ENCODE assay signal across 12 mouse cellular contexts in the genomic region with DNA sequence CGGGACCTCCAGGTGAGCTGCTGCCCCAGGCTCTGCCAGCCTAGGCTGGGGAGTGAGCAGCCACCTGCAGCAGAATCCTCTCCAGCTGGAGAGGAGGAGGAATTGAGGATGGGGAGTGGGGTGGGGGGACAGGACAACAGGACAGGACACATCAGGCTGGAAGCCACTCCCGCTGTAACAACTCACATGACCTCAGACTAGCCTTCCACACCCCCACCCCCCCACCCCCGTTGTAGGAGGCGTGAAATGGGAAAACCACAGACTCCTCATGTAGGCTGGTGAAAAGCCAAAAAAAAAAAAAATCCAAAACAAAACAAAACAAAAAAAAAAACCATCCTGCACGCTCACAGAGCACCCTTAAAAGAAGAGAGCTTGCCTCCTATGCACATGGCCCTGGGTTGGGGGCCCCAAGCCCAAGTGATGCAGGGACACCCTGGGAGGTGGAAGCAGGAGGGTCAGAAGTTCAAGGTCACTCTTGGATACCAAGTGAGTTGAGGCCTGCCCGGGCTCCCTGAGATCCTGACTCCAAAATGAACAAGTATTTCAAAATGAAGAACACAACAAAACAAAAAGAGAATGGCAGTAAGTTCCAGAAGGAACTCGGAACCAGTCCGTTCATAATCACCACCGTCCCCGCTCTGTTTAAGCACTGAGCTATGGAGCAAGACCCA. TPM values are rescaled to one million over a fixed set of nuclear protein-coding genes. Genes with fewer than 3 reads are reported as not detected.
DNase-seq lines count a peak whose midpoint lies in the region; ATAC-seq and TF ChIP-seq lines count a peak whose summit lies in the region.
"Had no signal": no experiment of that assay in that cellular context is flagged by ENCODE, and none has a peak within 500 bp of the region (broad histone marks: within the 10 kb centered on the region; RNA-seq: fewer than 3 reads in every experiment).

No protein-coding gene starts in this region.

- H3K27me3 ChIP-seq in heart, embryonic 11.5 days (ENCODE audit: control insufficient read depth, insufficient read depth, low read length): no peaks in the 10 kb centered on the region
- peaks cover 23% of the 10 kb centered on the region; the same call in 1 of the 2 replicates for H3K27me3 ChIP-seq in midbrain, embryonic 12.5 days
- H3K27me3 ChIP-seq in midbrain, embryonic 15.5 days (replicated peaks): no peaks in the 10 kb centered on the region
- H3K27me3 ChIP-seq in embryonic facial prominence, embryonic 14.5 days (replicated peaks; ENCODE audit: control insufficient read depth, insufficient read depth, low read length): no peaks in the 10 kb centered on the region
- no peaks in the 10 kb centered on the region for H3K27me3 ChIP-seq in stomach, postnatal 0 days (ENCODE audit: control insufficient read depth, insufficient read depth, low read length)

- no peak overlapping the region; the same call in 1 of the 2 replicates for H3K9ac ChIP-seq in heart, embryonic 11.5 days (ENCODE audit: low read depth, low read length)
- no peak overlapping the region for H3K9ac ChIP-seq in midbrain, embryonic 12.5 days (replicated peaks)
- no peak overlapping the region for H3K9ac ChIP-seq in midbrain, embryonic 15.5 days
- peak overlapping the region; percentile 14; the same call in 1 of the 2 replicates for H3K9ac ChIP-seq in embryonic facial prominence, embryonic 14.5 days (ENCODE audit: low read depth, low read length)
- H3K9ac ChIP-seq in stomach, postnatal 0 days (ENCODE audit: low read length): no peak overlapping the region

- H3K36me3 ChIP-seq in heart, embryonic 11.5 days (ENCODE audit: control insufficient read depth, insufficient read depth, low read length): no peaks in the 10 kb centered on the region
- no peaks in the 10 kb centered on the region for H3K36me3 ChIP-seq in midbrain, embryonic 12.5 days
- H3K36me3 ChIP-seq in midbrain, embryonic 15.5 days (replicated peaks): no peaks in the 10 kb centered on the region
- H3K36me3 ChIP-seq in embryonic facial prominence, embryonic 14.5 days (ENCODE audit: control insufficient read depth, insufficient read depth, low read length): no peaks in the 10 kb centered on the region
- H3K36me3 ChIP-seq in stomach, postnatal 0 days (ENCODE audit: control insufficient read depth, insufficient read depth, low read length): no peaks in the 10 kb centered on the region

- no peak for DNase-seq in heart, postnatal 25 days (ENCODE audit: low spot score)
- DNase-seq in embryonic facial prominence, embryonic 14.5 days (ENCODE audit: low spot score): no peak
- DNase-seq in stomach, postnatal 0 days (ENCODE audit: low spot score): no peak
- no peak for DNase-seq in right cerebral cortex, postnatal 36 days (ENCODE audit: low spot score in 2 of 2)
- no peak for DNase-seq in right cerebral cortex, adult 2 months (ENCODE audit: low spot score in 2 of 2)
- DNase-seq: heart, postnatal 36 days had no signal

- H3K27ac ChIP-seq in heart, embryonic 11.5 days (ENCODE audit: low read depth, low read length): no peak overlapping the region
- no peak overlapping the region for H3K27ac ChIP-seq in midbrain, embryonic 12.5 days (replicated peaks)
- H3K27ac ChIP-seq in midbrain, embryonic 15.5 days: no peak overlapping the region
- H3K27ac ChIP-seq in embryonic facial prominence, embryonic 14.5 days (replicated peaks; ENCODE audit: low read depth, low read length): peak overlapping the region; percentile 61
- H3K27ac ChIP-seq in stomach, postnatal 0 days (replicated peaks): peak overlapping the region; percentile 59
- H3K27ac ChIP-seq: layer of hippocampus, adult 2 months had no signal

- TF ChIP-seq CTCF in stomach, postnatal 0 days (IDR thresholded peaks at IDR 0.05; ENCODE audit: low read depth): no peak

- no peak for TF ChIP-seq EP300 in stomach, postnatal 0 days (optimal IDR thresholded peaks at IDR 0.05)

- WGBS in heart, embryonic 11.5 days (ENCODE audit: insufficient replicate concordance): 68% methylated on average over 10 of the region's 10 CpGs
- WGBS in midbrain, embryonic 12.5 days: 69% methylated on average over 10 of the region's 10 CpGs
- WGBS in midbrain, embryonic 15.5 days: 74% methylated on average over 10 of the region's 10 CpGs
- WGBS in embryonic facial prominence, embryonic 14.5 days: 48% methylated on average over 10 of the region's 10 CpGs
- WGBS in stomach, postnatal 0 days: 68% methylated on average over 10 of the region's 10 CpGs

- peaks cover 28% of the 10 kb centered on the region for H3K4me1 ChIP-seq in heart, embryonic 11.5 days (ENCODE audit: control insufficient read depth, insufficient read depth, low read length)
- H3K4me1 ChIP-seq in midbrain, embryonic 12.5 days: peaks cover 23% of the 10 kb centered on the region
- H3K4me1 ChIP-seq in midbrain, embryonic 15.5 days: peaks cover 9% of the 10 kb centered on the region
- peaks cover 29% of the 10 kb centered on the region for H3K4me1 ChIP-seq in embryonic facial prominence, embryonic 14.5 days (ENCODE audit: control insufficient read depth, insufficient read depth, low read length)
- H3K4me1 ChIP-seq in stomach, postnatal 0 days (replicated peaks; ENCODE audit: control insufficient read depth, insufficient read depth): peaks cover 12% of the 10 kb centered on the region

- intact Hi-C loops in heart, postnatal 25 days (cut with DNase I): loop anchor here (10.0 kb wide), 1 partner anchor 485 kb away; a partner anchor contains a TSS

- no peaks in the 10 kb centered on the region for H3K9me3 ChIP-seq in heart, embryonic 11.5 days (replicated peaks; ENCODE audit: control insufficient read depth, low read length)
- H3K9me3 ChIP-seq in midbrain, embryonic 12.5 days: no peaks in the 10 kb centered on the region
- H3K9me3 ChIP-seq in midbrain, embryonic 15.5 days: no peaks in the 10 kb centered on the region
- no peaks in the 10 kb centered on the region for H3K9me3 ChIP-seq in embryonic facial prominence, embryonic 14.5 days (ENCODE audit: control insufficient read depth, low read length)
- H3K9me3 ChIP-seq in stomach, postnatal 0 days (ENCODE audit: control insufficient read depth, low read length): no peaks in the 10 kb centered on the region
- H3K9me3 ChIP-seq: megakaryocyte, embryonic 14.5 days had no signal

- peak overlapping the region; percentile 48 for H3K4me2 ChIP-seq in heart, embryonic 11.5 days
- H3K4me2 ChIP-seq in midbrain, embryonic 12.5 days (replicated peaks): peak overlapping the region; percentile 32; the same call in 1 of the 2 replicates
- no peak overlapping the region for H3K4me2 ChIP-seq in midbrain, embryonic 15.5 days
- H3K4me2 ChIP-seq in embryonic facial prominence, embryonic 14.5 days (ENCODE audit: low read depth, low read length): peak overlapping the region; percentile 35
- H3K4me2 ChIP-seq in stomach, postnatal 0 days (replicated peaks; ENCODE audit: low read depth): no peak overlapping the region

- no peak for ATAC-seq in heart, embryonic 11.5 days (replicated peaks; ENCODE audit: insufficient number of reproducible peaks, low FRiP score, low TSS enrichment)
- ATAC-seq in midbrain, embryonic 12.5 days (ENCODE audit: low FRiP score, low read depth): no peak
- no peak for ATAC-seq in midbrain, embryonic 15.5 days (replicated peaks)
- ATAC-seq in embryonic facial prominence, embryonic 14.5 days (ENCODE audit: low read depth): no peak
- no peak for ATAC-seq in stomach, postnatal 0 days (ENCODE audit: low FRiP score, low TSS enrichment)
- ATAC-seq: CD4-positive, CD25-positive, alpha-beta regulatory T cell, adult 4 months had no signal

- H3K4me3 ChIP-seq in heart, embryonic 11.5 days (ENCODE audit: low read depth, low read length): no peak overlapping the region
- H3K4me3 ChIP-seq in midbrain, embryonic 12.5 days: no peak overlapping the region
- no peak overlapping the region for H3K4me3 ChIP-seq in midbrain, embryonic 15.5 days
- no peak overlapping the region for H3K4me3 ChIP-seq in embryonic facial prominence, embryonic 14.5 days (ENCODE audit: low read depth, low read length)
- no peak overlapping the region for H3K4me3 ChIP-seq in stomach, postnatal 0 days (ENCODE audit: low read depth, low read length)
- H3K4me3 ChIP-seq: layer of hippocampus, adult 2 months; megakaryocyte, embryonic 14.5 days had no signal

RNA-seq across cellular contexts. Expression of a gene that starts 10.8 kb away (rescaled TPM):
- polyA plus RNA-seq in heart, embryonic 11.5 days (2014; fragmentation: Nextera tagmentation; extraction: Ambion mirVana): 11.0 and 11.4 TPM in 2 replicates
- 10 to 100 TPM; 18.2 to 24.2 TPM for total RNA-seq in heart, postnatal 25 days (2021)
- 3.4 and 3.5 TPM in 2 replicates for polyA plus RNA-seq in midbrain, embryonic 12.5 days (2016; fragmentation: Nextera tagmentation; extraction: Ambion mirVana)
- 3.5 and 4.2 TPM in 2 replicates for polyA plus RNA-seq in midbrain, embryonic 15.5 days (2015; fragmentation: Nextera tagmentation; extraction: Ambion mirVana)
- polyA plus RNA-seq in embryonic facial prominence, embryonic 14.5 days (2014; fragmentation: Nextera tagmentation; extraction: Ambion mirVana): 9.0 and 9.8 TPM in 2 replicates
- polyA plus RNA-seq in stomach, postnatal 0 days (2015; fragmentation: Nextera tagmentation; extraction: Ambion mirVana): 3.5 and 3.6 TPM in 2 replicates

RNA-seq across cellular contexts. Expression of a gene that starts 17.5 kb away (rescaled TPM):
- 2.1 and 2.2 TPM in 2 replicates for polyA plus RNA-seq in heart, embryonic 11.5 days (2014; fragmentation: Nextera tagmentation; extraction: Ambion mirVana)
- 1 to 10 TPM; 4.6 to 6.8 TPM for total RNA-seq in heart, postnatal 25 days (2021)
- polyA plus RNA-seq in midbrain, embryonic 12.5 days (2016; fragmentation: Nextera tagmentation; extraction: Ambion mirVana): 1.4 and 2.2 TPM in 2 replicates
- 0.78 and 0.80 TPM in 2 replicates for polyA plus RNA-seq in midbrain, embryonic 15.5 days (2015; fragmentation: Nextera tagmentation; extraction: Ambion mirVana)
- 5.0 and 5.5 TPM in 2 replicates for polyA plus RNA-seq in embryonic facial prominence, embryonic 14.5 days (2014; fragmentation: Nextera tagmentation; extraction: Ambion mirVana)
- 5.9 and 6.6 TPM in 2 replicates for polyA plus RNA-seq in stomach, postnatal 0 days (2015; fragmentation: Nextera tagmentation; extraction: Ambion mirVana)

Comparison
In these comparisons a context has a peak if more than half of its experiments do, and no peak if none do; other contexts are left out.
1. H3K4me2 ChIP-seq: peak in heart, embryonic 11.5 days (single experiment), midbrain, embryonic 12.5 days (single experiment) and embryonic facial prominence, embryonic 14.5 days (single experiment); none in midbrain, embryonic 15.5 days (single experiment) and stomach, postnatal 0 days (single experiment).
2. H3K27ac ChIP-seq: peak in embryonic facial prominence, embryonic 14.5 days (single experiment) and stomach, postnatal 0 days (single experiment); none in heart, embryonic 11.5 days (single experiment), midbrain, embryonic 12.5 days (single experiment) and midbrain, embryonic 15.5 days (single experiment).